Mouse (Mus musculus): ENCODE data around the gene Tceal8.
"Not testable (repeated sequence)": the region's sequence is repeated elsewhere in the genome, so short reads cannot be mapped to it uniquely, and the experiment has no call there.

DNA sequence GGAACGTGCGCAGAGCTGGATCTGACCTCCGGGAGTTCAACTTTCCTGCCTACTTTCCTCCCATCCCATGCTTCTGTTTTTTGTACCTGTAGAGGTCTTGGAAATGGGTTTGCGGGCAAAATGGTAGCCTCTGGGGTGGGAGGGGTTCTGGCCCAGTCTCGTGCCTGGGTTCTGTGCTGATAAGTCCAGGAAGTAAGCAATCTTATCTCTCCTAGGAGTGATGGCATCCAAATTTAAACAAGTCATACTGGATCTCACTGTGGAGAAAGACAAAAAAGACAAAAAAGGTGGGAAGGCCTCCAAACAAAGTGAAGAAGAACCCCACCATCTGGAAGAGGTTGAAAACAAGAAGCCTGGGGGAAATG, 32.5 kb downstream of the Tceal8 start:
- TF ChIP-seq CTCF, POLR2A (IDR thresholded peaks at IDR 0.05; ENCODE audit: extremely low read depth, insufficient read depth, low read length): not testable (repeated sequence)

All from cortical plate, adult 2 months (tissue).